Mouse (Mus musculus) neural tube, embryonic 11.5 days (tissue): ENCODE results near the gene Dop1b. TPM values are rescaled to one million over a fixed set of nuclear protein-coding genes. Genes with fewer than 3 reads are reported as not detected.
"Not testable (repeated sequence)": the region's sequence is repeated elsewhere in the genome, so short reads cannot be mapped to it uniquely, and the experiment has no call there.

Source experiments
- ATAC-seq: fragments of 200-750 bp; cut with Nextera tagmentation; 2 replicates; pipeline ENCODE4 v1.8.0; 2017; ENCODE audit warnings: moderate number of reproducible peaks, mild to moderate bottlenecking, moderate TSS enrichment, moderate library complexity; ENCODE audit not compliant: insufficient read depth, low FRiP score, low TSS enrichment
- DNase-seq: peaks from one replicate; pipeline ENCODE4 v3.0.0-alpha.2; 2015; ENCODE audit warnings: low spot score
- H3K27ac ChIP-seq: fragments of 300-500 bp; sonication (generic); 2 replicates; pipeline ENCODE4 v1.5.1; 2014; ENCODE audit warnings: low read depth, mild to moderate bottlenecking, low read length
- H3K27me3 ChIP-seq: fragments of 300-500 bp; sonication (generic); 2 replicates; pipeline ENCODE4 v1.6.1; 2014; ENCODE audit warnings: mild to moderate bottlenecking, low read length, mixed read lengths; ENCODE audit not compliant: control insufficient read depth, insufficient read depth
- H3K36me3 ChIP-seq: fragments of 300-500 bp; sonication (generic); 2 replicates; pipeline ENCODE4 v1.6.1; 2014; ENCODE audit warnings: mild to moderate bottlenecking, low read length, moderate library complexity, mixed read lengths; ENCODE audit not compliant: control insufficient read depth, insufficient read depth
- H3K4me1 ChIP-seq: fragments of 300-500 bp; sonication (generic); 2 replicates; pipeline ENCODE4 v1.6.1; 2014; ENCODE audit warnings: low read length, mixed read lengths; ENCODE audit not compliant: control insufficient read depth, insufficient read depth
- H3K4me2 ChIP-seq: fragments of 300-500 bp; sonication (generic); 2 replicates; pipeline ENCODE4 v1.6.1; 2014; ENCODE audit warnings: low read depth, mild to moderate bottlenecking, moderate library complexity
- H3K4me3 ChIP-seq: fragments of 300-500 bp; sonication (generic); 2 replicates; pipeline ENCODE4 v1.5.1; 2014; ENCODE audit warnings: low read depth, low read length
- H3K9ac ChIP-seq: fragments of 300-500 bp; sonication (generic); 2 replicates; pipeline ENCODE4 v1.6.1; 2014; ENCODE audit warnings: mild to moderate bottlenecking, low read length
- H3K9me3 ChIP-seq: fragments of 300-500 bp; sonication (generic); 2 replicates; pipeline ENCODE4 v1.6.1; 2016; ENCODE audit warnings: low read length; ENCODE audit not compliant: control insufficient read depth
- WGBS: fragments of 180-500 bp; shearing (Covaris S2); extraction: QIAGEN DNeasy Blood & Tissue Kit; methylation state at CpG from one replicate; pipeline ENCODE4 v1.1.7; 2014; 5-methylcytosine and 5-hydroxymethylcytosine counted together
- polyA plus RNA-seq: library from polyadenylated mRNA; unstranded; fragments of >200 nt; fragmentation: Nextera tagmentation; extraction: Ambion mirVana; gene quantifications from 2 replicates; pipeline ENCODE4 v1.2.1, GENCODE M21; 2014

Dop1b gene
- polyA plus RNA-seq, 1 experiment from 2014 or later = 16.5 TPM

DNA sequence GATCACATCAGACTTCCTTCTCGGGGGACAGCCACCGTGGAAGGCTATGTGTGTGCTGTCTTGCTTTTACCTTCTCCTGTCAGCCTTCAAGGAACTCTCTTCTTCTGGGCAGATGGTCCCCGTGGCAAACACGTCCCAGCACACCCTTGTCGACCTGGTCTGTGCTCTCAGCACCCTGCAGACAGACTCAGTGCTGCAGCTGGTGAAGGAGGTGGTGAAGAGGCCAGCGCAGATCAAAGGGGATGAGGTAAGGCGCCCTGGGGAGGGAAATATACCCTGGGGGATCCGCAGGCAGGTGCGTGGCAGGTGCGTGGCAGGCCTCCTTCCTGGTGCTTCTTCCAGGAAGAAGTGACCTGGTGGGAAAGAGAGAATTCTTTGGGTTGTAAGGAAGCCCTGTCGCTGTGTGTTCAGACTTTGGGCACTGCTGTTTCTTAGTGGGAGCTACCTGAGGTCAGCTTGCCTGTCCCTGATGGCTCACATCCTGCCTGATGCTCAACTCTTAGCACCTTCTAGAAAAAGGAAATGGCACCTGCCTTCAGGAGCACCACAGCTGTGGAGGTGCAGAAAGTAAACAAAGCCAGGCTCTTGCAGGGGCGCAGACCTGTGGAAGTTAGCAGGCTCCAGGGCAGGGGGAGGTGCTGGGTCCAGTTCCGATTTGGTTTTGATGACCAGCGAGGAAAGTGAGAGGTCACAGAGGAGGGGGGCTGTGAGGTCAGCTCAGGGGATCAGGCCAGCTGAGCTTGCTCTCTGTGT is 65.7 kb downstream of the Dop1b start:
- Histone ChIP-seq H3K4me1 (no peaks in the 10 kb centered on the region), H3K27ac (no peak overlapping the region), H3K4me3 (no peak overlapping the region), H3K9me3 (no peaks in the 10 kb centered on the region), H3K36me3 (no peaks in the 10 kb centered on the region), H3K9ac (no peak overlapping the region), H3K27me3 (no peaks in the 10 kb centered on the region), H3K4me2 (no peak overlapping the region)
- 51% methylated on average over 14 of the region's 14 CpGs for WGBS
- ATAC-seq (no peak), DNase-seq (no peak)

DNA sequence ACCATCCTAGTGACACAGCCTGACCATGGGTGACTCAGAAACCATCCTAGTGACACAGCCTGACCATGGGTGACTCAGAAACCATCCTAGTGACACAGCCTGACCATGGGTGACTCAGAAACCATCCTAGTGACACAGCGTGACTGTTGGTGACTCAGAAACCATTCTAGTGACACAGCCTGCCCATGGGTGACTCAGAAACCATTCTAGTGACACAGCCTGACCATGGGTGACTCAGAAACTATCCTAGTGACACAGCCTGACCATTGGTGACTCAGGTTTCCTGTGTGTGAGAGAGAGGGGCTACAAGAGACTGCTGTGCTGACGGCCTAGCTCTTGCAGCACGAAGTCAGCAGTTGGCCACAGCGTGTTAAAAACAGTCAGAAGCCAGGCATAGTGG is 66.7 kb downstream of the Dop1b start:
- H3K4me1 ChIP-seq, ATAC-seq, DNase-seq, H3K27ac ChIP-seq, H3K27me3 ChIP-seq, H3K4me2 ChIP-seq, H3K9me3 ChIP-seq, H3K36me3 ChIP-seq, H3K9ac ChIP-seq, H3K4me3 ChIP-seq: not testable (repeated sequence)
- 85% methylated on average over 4 of the region's 4 CpGs for WGBS

DNA sequence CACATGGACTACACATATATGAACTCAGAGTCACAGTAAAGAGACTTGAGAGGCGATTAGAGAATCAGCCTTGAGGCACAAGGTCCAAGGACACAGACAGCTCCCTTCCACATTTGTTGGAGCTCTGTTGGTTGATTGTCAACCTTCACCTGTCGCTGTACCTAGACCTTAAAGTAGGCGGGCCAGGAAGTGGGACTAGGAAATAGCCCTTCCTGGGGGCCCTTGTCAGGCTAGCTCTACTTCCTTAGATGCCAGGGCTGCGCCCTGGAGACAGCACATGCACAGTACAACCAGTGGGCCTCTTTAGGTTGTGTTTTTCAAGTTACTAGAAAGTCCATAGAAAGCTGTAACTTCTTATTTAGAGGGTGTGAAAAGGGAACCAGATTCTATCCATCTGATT is 67.8 kb downstream of the Dop1b start:
- Histone ChIP-seq H3K9ac (no peak overlapping the region), H3K4me2 (no peak overlapping the region), H3K4me3 (no peak overlapping the region), H3K9me3 (no peaks in the 10 kb centered on the region), H3K27ac (no peak overlapping the region), H3K27me3 (no peaks in the 10 kb centered on the region), H3K36me3 (no peaks in the 10 kb centered on the region), H3K4me1 (no peaks in the 10 kb centered on the region)
- WGBS = 84% methylated on average over 4 of the region's 4 CpGs
- DNase-seq = no peak
- ATAC-seq = no peak

DNA sequence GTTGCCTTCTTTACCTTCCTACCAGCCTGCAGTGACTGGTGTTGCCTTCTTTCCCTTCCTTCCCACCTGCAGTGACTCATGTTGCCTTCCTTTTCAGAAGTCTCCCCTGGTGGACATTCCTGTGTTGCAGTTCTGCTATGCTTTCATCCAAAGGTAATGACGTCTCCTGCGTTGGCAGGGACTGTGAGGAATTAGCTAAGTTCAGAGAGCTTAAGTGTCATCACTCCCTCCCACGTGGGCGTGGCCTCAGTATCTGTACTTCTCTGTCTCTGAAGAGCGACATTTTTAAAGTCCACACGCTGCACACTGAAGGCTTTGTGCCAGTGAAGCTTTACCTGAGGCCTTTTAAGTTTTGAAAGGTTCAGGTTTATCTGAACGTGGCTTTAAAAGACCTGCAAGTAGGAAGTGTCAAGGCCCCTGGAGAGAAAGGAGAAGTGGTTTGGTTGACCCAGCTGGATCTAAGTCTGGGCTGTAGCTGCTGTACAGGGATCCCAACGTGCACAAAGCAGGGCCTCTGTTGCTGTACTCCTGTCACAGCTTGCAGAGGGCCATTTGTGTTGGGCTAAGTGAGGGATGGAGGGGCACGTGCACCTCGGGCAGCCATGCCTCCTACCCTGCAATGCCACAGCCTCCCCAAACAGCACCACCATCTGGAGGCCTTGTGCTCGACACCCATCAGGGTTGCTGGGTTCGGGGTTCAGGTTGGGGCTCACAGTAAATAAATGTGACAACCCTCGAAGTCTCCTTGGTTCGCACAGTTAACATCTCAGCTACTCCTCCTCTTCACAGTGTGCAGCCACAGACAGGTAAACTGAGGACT is 69.2 kb downstream of the Dop1b start:
- Histone ChIP-seq H3K4me1 (no peaks in the 10 kb centered on the region), H3K9me3 (no peaks in the 10 kb centered on the region), H3K27me3 (no peaks in the 10 kb centered on the region), H3K36me3 (no peaks in the 10 kb centered on the region), H3K4me2 (no peak overlapping the region), H3K27ac (no peak overlapping the region), H3K4me3 (no peak overlapping the region), H3K9ac (no peak overlapping the region)
- DNase-seq (no peak), ATAC-seq (no peak)
- 69% methylated on average over 14 of the region's 14 CpGs for WGBS

DNA sequence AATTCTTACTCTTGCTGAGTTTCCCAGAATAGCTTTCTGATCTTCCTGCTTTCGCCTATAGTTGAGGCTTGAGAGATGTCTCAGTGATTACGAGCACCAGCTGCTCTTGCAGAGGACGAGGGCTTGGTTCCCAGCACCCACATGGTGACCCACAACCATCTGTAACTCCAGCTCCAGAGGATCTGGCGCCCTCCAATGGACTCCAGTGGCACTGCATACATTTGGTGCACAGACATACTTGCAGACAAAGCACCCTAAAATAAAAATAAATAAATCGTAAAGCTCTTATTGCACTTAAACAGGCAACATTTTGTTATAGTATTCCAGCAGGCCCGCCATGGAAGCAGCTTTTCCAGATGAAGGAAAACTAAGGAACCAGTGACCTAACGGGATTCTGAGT is 72.5 kb downstream of the Dop1b start:
- Histone ChIP-seq H3K4me2 (no peak overlapping the region), H3K9ac (no peak overlapping the region), H3K4me3 (no peak overlapping the region), H3K9me3 (no peaks in the 10 kb centered on the region), H3K4me1 (no peaks in the 10 kb centered on the region), H3K27ac (no peak overlapping the region), H3K36me3 (no peaks in the 10 kb centered on the region), H3K27me3 (no peaks in the 10 kb centered on the region)
- 90% methylated on average over 7 of the region's 7 CpGs for WGBS
- ATAC-seq (no peak), DNase-seq (no peak)

DNA sequence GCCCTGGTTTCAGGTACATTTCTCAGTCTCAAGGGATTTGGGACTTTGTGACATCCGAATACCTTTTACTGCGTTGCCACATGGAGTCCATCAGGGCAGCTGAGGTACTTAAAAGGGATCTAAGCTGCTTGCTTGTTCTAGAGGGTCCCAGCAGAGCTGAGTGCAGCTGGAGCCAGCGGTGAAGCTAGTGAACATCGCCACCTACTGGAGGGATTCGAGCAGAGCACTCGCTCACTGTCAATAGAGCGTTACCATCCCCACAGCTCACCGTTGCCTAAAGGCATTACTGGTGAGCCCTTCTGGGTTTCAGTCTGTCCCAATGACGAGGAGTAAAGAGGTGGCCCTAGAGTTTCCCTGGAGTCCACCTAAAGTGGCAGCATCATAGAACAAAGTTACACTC is 74.1 kb downstream of the Dop1b start:
- 5% methylated on average over 9 of the region's 9 CpGs for WGBS
- Histone ChIP-seq H3K9me3 (no peaks in the 10 kb centered on the region), H3K4me3 (no peak overlapping the region), H3K9ac (no peak overlapping the region), H3K4me1 (no peaks in the 10 kb centered on the region), H3K27me3 (no peaks in the 10 kb centered on the region), H3K36me3 (no peaks in the 10 kb centered on the region), H3K27ac (no peak overlapping the region), H3K4me2 (no peak overlapping the region)
- DNase-seq = peak; percentile 85
- ATAC-seq = peak; percentile 79

DNA sequence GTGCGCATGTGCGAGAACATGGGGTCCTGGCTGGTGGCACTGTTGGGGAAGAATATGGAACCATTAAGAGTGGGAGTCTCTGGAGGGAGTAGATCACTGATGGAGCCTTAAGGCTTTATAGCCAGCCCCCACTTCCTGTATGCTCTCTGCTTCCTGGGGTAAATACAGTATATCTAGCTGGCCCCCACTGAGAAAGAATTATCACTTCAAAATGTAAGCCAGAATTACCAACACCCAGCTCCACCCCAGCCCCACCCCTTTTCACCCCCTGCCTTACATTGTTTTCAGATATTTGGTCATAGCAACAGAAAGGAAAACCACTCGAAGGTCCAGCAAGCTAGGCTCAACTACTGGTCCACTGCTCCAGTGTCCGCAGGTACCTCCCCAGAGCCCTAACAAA is 76.7 kb downstream of the Dop1b start:
- Histone ChIP-seq H3K4me1 (no peaks in the 10 kb centered on the region), H3K4me2 (no peak overlapping the region), H3K9me3 (no peaks in the 10 kb centered on the region), H3K36me3 (no peaks in the 10 kb centered on the region), H3K4me3 (no peak overlapping the region), H3K27ac (no peak overlapping the region), H3K9ac (no peak overlapping the region), H3K27me3 (no peaks in the 10 kb centered on the region)
- DNase-seq (no peak), ATAC-seq (no peak)
- WGBS = 88% methylated on average over 4 of the region's 4 CpGs

DNA sequence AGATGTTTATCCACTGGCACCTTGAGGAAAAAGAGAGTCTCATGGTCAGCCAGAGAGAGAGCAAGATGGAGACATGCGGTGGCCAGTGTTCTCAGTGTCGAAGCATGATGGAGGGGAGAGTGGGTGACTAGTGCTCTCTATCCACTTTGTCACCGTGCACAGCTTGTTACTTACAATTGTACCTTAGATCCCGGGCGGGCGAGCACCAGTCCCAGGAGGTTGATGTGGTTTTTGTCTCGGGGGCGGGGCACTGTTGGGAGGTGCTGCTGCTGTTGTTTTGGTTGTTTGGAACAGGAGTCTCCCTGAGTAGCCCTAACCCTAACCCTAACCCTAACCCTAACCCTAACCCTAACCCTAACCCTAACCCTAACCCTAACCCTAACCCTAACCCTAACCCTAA is 77.2 kb downstream of the Dop1b start:
- H3K4me2 ChIP-seq = no peak overlapping the region
- H3K4me3 ChIP-seq = no peak overlapping the region
- no peak for ATAC-seq
- H3K9me3 ChIP-seq = no peaks in the 10 kb centered on the region
- no peaks in the 10 kb centered on the region for H3K36me3 ChIP-seq
- H3K27ac ChIP-seq = no peak overlapping the region
- 92% methylated on average over 8 of the region's 8 CpGs for WGBS
- no peaks in the 10 kb centered on the region for H3K27me3 ChIP-seq
- no peak for DNase-seq
- no peak overlapping the region for H3K9ac ChIP-seq
- H3K4me1 ChIP-seq = no peaks in the 10 kb centered on the region
